Mouse (Mus musculus): ENCODE measurements around the gene Cox16.
A peak's percentile ranks its signal among the peaks of the same experiment; 100 is the strongest.
"Not testable (repeated sequence)": the region's sequence is repeated elsewhere in the genome, so short reads cannot be mapped to it uniquely, and the experiment has no call there.

Gene Cox16

GRCm38 (mm10) chr12:81484727-81485191 lies at the start of gene Cox16:
Gene Cox16, minus strand, starts transcription at chr12:81485127.
- peak; percentile 83 for DNase-seq (ENCODE audit: low spot score)

GRCm38 (mm10) chr12:81533029-81533419 lies 48.1 kb upstream of the Cox16 start:
- DNase-seq (ENCODE audit: low spot score) = no peak

GRCm38 (mm10) chr12:81532316-81533028 lies 47.5 kb upstream of the Cox16 start, which contains the start of the genes Gm20498 and Synj2bp:
Gene Gm20498, minus strand, starts transcription at chr12:81532905.
Gene Synj2bp, minus strand, starts transcription at chr12:81532911.
- DNase-seq (ENCODE audit: low spot score) = peak; percentile 63

- DNase-seq (ENCODE audit: low spot score) = not testable (repeated sequence)
These were observed 45.7 kb upstream of the Cox16 start for GRCm38 (mm10) chr12:81530587-81530986.

GRCm38 (mm10) chr12:81496906-81497305 lies 12.0 kb upstream of the Cox16 start:
- DNase-seq (ENCODE audit: low spot score) = not testable (repeated sequence)

GRCm38 (mm10) chr12:81490491-81490890 lies 5.6 kb upstream of the Cox16 start:
- no peak for DNase-seq (ENCODE audit: low spot score)

- no peak for DNase-seq (ENCODE audit: low spot score)
These were observed 384 bp upstream of the Cox16 start for GRCm38 (mm10) chr12:81485311-81485710.

GRCm38 (mm10) chr12:81484212-81484611 lies 715 bp downstream of the Cox16 start:
- DNase-seq (ENCODE audit: low spot score) = no peak

- DNase-seq (ENCODE audit: low spot score) = peak; percentile 8
These were observed 1.3 kb downstream of the Cox16 start for GRCm38 (mm10) chr12:81483656-81484055.

- DNase-seq (ENCODE audit: low spot score) = not testable (repeated sequence)
These were observed 25.9 kb downstream of the Cox16 start for GRCm38 (mm10) chr12:81459051-81459450.

GRCm38 (mm10) chr12:81438985-81439384 lies 45.9 kb downstream of the Cox16 start:
- not testable (repeated sequence) for DNase-seq (ENCODE audit: low spot score)

- DNase-seq (ENCODE audit: low spot score) = not testable (repeated sequence)
These were observed 50.1 kb downstream of the Cox16 start for GRCm38 (mm10) chr12:81434778-81435177.

- no peak for DNase-seq (ENCODE audit: low spot score)
These were observed 63.1 kb downstream of the Cox16 start, which contains the start of gene Adam4 for GRCm38 (mm10) chr12:81421846-81422245. Gene Adam4, minus strand, starts transcription at chr12:81421946.

- DNase-seq (ENCODE audit: low spot score) = no peak
These were observed 71.7 kb downstream of the Cox16 start for GRCm38 (mm10) chr12:81413211-81413610.

- no peak for DNase-seq (ENCODE audit: low spot score)
These were observed 76.0 kb downstream of the Cox16 start for GRCm38 (mm10) chr12:81408966-81409365.

GRCm38 (mm10) chr12:81402187-81402586 lies 82.7 kb downstream of the Cox16 start:
- DNase-seq (ENCODE audit: low spot score) = peak; percentile 59

GRCm38 (mm10) chr12:81379364-81379763 lies 105.6 kb downstream of the Cox16 start, which contains the start of gene Gm4787:
Gene Gm4787, minus strand, starts transcription at chr12:81379464.
- DNase-seq (ENCODE audit: low spot score) = not testable (repeated sequence)

- no peak for DNase-seq (ENCODE audit: low spot score)
These were observed 151.1 kb downstream of the Cox16 start for GRCm38 (mm10) chr12:81333841-81334240.

- DNase-seq (ENCODE audit: low spot score) = peak; percentile 16
These were observed 152.0 kb downstream of the Cox16 start, which contains the start of gene Slc8a3 for GRCm38 (mm10) chr12:81332875-81333421. Gene Slc8a3, minus strand, starts transcription at chr12:81333180.

GRCm38 (mm10) chr12:81331937-81332874 lies 152.7 kb downstream of the Cox16 start:
- DNase-seq (ENCODE audit: low spot score) = peak; percentile 16

GRCm38 (mm10) chr12:81331046-81331638 lies 153.8 kb downstream of the Cox16 start:
- no peak for DNase-seq (ENCODE audit: low spot score)

GRCm38 (mm10) chr12:81324991-81325390 lies 159.9 kb downstream of the Cox16 start:
- DNase-seq (ENCODE audit: low spot score) = no peak

Measured in layer of hippocampus, adult 9-10 months (tissue).